Mouse (Mus musculus) stomach, embryonic 16.5 days (tissue): ENCODE measurements around the gene Sdhd. TPM values are rescaled to one million over a fixed set of nuclear protein-coding genes. Genes with fewer than 3 reads are reported as not detected.

ENCODE experiments used
- ATAC-seq: fragments of 200-750 bp; cut with Nextera tagmentation; 2 replicates; pipeline ENCODE4 v1.8.0; 2017; ENCODE audit warnings: moderate number of reproducible peaks, moderate TSS enrichment; ENCODE audit not compliant: insufficient read depth, low FRiP score
- H3K27ac ChIP-seq: fragments of 300-500 bp; sonication (generic); 2 replicates; pipeline ENCODE4 v1.5.1; 2014; ENCODE audit warnings: low read length
- H3K27me3 ChIP-seq: fragments of 300-500 bp; sonication (generic); 2 replicates; pipeline ENCODE4 v1.6.1; 2014; ENCODE audit warnings: low read length, control low read depth, mixed read lengths; ENCODE audit not compliant: control insufficient read depth, insufficient read depth
- H3K36me3 ChIP-seq: fragments of 300-500 bp; sonication (generic); 2 replicates; pipeline ENCODE4 v1.6.1; 2014; ENCODE audit warnings: low read length; ENCODE audit not compliant: control insufficient read depth, insufficient read depth
- H3K4me1 ChIP-seq: fragments of 300-500 bp; sonication (generic); 2 replicates; pipeline ENCODE4 v1.6.1; 2014; ENCODE audit warnings: low read length, control low read depth, mixed read lengths; ENCODE audit not compliant: control insufficient read depth, insufficient read depth
- H3K4me2 ChIP-seq: fragments of 300-500 bp; sonication (generic); 2 replicates; pipeline ENCODE4 v1.6.1; 2014; ENCODE audit warnings: low read depth, low read length, mixed read lengths
- H3K4me3 ChIP-seq: fragments of 300-500 bp; sonication (generic); replicated peaks from 2 replicates; pipeline ENCODE4 v1.5.1; 2014; ENCODE audit warnings: mild to moderate bottlenecking, low read length
- H3K9ac ChIP-seq: fragments of 300-500 bp; sonication (generic); 2 replicates; pipeline ENCODE4 v1.6.1; 2014; ENCODE audit warnings: low read length
- H3K9me3 ChIP-seq: fragments of 300-500 bp; sonication (generic); replicated peaks from 2 replicates; pipeline ENCODE4 v1.6.1; 2016; ENCODE audit warnings: low read length, control low read depth; ENCODE audit not compliant: control insufficient read depth
- WGBS: fragments of 180-500 bp; shearing (Covaris S2); extraction: QIAGEN DNeasy Blood & Tissue Kit; methylation state at CpG from one replicate; pipeline ENCODE4 v1.1.7; 2014; 5-methylcytosine and 5-hydroxymethylcytosine counted together
- polyA plus RNA-seq: library from polyadenylated mRNA; unstranded; fragments of >200 nt; fragmentation: Nextera tagmentation; extraction: Ambion mirVana; gene quantifications from 2 replicates; pipeline ENCODE4 v1.2.1, GENCODE M21; 2015

Gene Sdhd
- polyA plus RNA-seq, 1 experiment from 2014 or later = 380 TPM

DNA sequence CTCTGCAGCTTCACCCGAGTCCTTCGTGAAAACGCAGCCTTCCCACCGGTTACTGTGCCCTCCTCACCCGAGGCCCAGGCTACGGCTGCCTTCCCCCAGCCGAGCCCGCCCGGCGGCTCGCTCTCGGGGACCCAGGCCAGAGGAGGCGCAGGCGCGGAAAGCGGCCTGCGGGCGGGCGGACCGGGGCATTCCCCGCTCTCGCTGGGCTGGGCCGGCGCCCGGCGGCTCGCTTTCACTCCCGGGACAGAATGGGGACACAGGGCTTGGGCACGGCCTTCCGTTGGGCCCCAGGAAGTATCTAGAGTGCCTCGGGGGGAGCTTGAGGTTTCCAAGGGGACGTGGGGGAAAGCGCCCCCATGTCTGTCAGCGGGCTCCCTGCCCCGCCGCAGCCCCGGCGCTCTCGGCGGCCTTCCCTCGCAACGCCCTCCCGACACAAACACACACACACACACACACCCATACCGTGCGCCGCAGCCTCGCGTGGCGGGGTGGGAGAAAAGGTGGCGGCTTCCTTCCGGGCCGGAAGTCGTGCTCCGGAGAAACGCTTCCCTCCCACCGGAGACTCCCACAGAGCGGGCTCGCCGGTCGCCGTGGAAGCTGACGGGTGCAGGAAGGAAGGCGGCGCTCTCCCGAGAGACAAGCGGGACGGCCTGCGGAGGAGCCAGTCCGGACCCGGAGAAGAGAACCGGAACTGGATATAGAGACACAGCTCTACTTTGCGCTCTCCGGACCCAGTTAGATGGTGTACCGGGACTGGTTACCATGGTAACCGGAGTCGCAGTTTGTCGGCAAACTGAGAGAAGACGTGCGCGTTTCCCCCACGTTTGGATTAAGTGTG is 13.4 kb upstream of the Sdhd start, which contains the start of the genes Pih1d2 and Nkapd1:
Gene Pih1d2 (plus strand): TSS at position 556 of the 838 bp plus-strand sequence.
Gene Nkapd1 (minus strand): TSS at position 699 of the 838 bp plus-strand sequence.
- Histone ChIP-seq H3K4me2 (peak within 1 kb of the TSS; percentile 70), H3K36me3 (peaks cover 13% of the 10 kb centered on the region; the same call in 1 of the 2 replicates), H3K9me3 (no peaks in the 10 kb centered on the region), H3K27me3 (no peaks in the 10 kb centered on the region), H3K4me1 (peaks cover 5% of the 10 kb centered on the region), H3K27ac (peak within 1 kb of the TSS; percentile 97), H3K9ac (peak within 1 kb of the TSS; percentile 91), H3K4me3 (peak within 1 kb of the TSS; percentile 67)
- under 1% methylated on average over 71 of the region's 81 CpGs for WGBS
- ATAC-seq = peak; percentile 93

GRCm38 (mm10) chr9:50616161-50616560 is 12.5 kb upstream of the Sdhd start:
- H3K4me1 ChIP-seq = peaks cover 5% of the 10 kb centered on the region
- peak overlapping the region; percentile 97; the same call in 1 of the 2 replicates for H3K27ac ChIP-seq
- H3K36me3 ChIP-seq = peaks cover 13% of the 10 kb centered on the region; the same call in 1 of the 2 replicates
- peak overlapping the region; percentile 67 for H3K4me3 ChIP-seq
- H3K9me3 ChIP-seq = no peaks in the 10 kb centered on the region
- WGBS = 31% methylated on average over 11 of the region's 11 CpGs
- no peak for ATAC-seq
- peak overlapping the region; percentile 91 for H3K9ac ChIP-seq
- peak overlapping the region; percentile 70 for H3K4me2 ChIP-seq
- no peaks in the 10 kb centered on the region for H3K27me3 ChIP-seq

- Histone ChIP-seq H3K9me3 (no peaks in the 10 kb centered on the region), H3K4me2 (no peak overlapping the region), H3K4me3 (no peak overlapping the region), H3K36me3 (peaks cover 23% of the 10 kb centered on the region; the same call in 1 of the 2 replicates), H3K27me3 (no peaks in the 10 kb centered on the region), H3K4me1 (peaks cover 5% of the 10 kb centered on the region), H3K27ac (no peak overlapping the region), H3K9ac (no peak overlapping the region)
- no peak for ATAC-seq
- WGBS = 81% methylated on average over 4 of the region's 4 CpGs
Observed at GRCm38 (mm10) chr9:50612115-50612514, 8.5 kb upstream of the Sdhd start.

- ATAC-seq = no peak
- Histone ChIP-seq H3K27ac (peak overlapping the region; percentile 81), H3K9me3 (no peaks in the 10 kb centered on the region), H3K36me3 (0 out of 2 replicates have a peak, but pooled peaks cover 6% of the 10 kb centered on the region), H3K4me1 (peaks cover 15% of the 10 kb centered on the region), H3K4me2 (peak overlapping the region; percentile 69), H3K27me3 (no peaks in the 10 kb centered on the region), H3K9ac (peak overlapping the region; percentile 92), H3K4me3 (peak overlapping the region; percentile 82)
- WGBS = 2% methylated on average over 6 of the region's 6 CpGs
Observed at GRCm38 (mm10) chr9:50604338-50604737, 726 bp upstream of the Sdhd start.

GRCm38 (mm10) chr9:50603998-50604324 is 349 bp upstream of the Sdhd start:
- peak; percentile 84 for ATAC-seq
- Histone ChIP-seq H3K4me3 (peak overlapping the region; percentile 82), H3K4me2 (peak overlapping the region; percentile 69), H3K9ac (peak overlapping the region; percentile 92), H3K36me3 (0 out of 2 replicates have a peak, but pooled peaks cover 6% of the 10 kb centered on the region), H3K27me3 (no peaks in the 10 kb centered on the region), H3K4me1 (peaks cover 15% of the 10 kb centered on the region), H3K27ac (peak overlapping the region; percentile 81), H3K9me3 (no peaks in the 10 kb centered on the region)
- under 1% methylated on average over 24 of the region's 24 CpGs for WGBS

DNA sequence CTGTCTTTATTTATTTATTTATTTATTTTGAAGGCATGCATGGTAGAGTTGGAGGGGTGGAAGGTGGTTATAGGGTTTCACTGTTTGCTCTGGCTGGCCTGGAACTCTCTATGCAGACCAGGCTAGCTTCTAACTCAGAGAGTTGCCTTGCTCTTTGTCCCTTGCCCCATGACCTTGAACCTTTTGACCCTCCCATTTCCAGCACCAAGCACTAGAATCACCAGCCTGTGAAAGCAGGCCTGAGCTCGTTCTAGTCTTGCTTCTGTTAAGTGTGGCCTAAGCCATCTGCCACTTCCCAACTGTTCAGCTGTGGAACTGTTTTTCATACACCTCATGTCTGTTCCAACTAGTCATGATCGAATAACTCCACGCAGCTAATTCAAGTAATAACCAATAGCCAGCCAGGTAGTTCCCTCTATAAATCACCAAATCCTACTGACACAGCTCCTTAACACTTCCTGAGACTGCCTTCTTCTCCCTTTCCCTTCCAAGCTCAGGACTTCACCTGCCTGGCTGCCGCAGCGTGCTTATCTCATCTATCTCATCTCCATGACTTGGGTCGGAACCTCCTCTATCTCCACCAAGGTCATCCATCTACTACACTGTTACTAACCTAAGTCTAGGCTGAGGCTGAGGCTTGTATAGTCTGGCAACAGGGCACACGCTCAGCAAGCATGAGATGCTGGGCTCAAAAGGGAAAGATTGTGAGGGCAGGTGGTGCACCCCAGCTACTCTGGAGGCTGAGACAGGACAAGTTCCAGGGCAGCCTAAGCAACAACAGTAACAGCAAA is 1.4 kb downstream of the Sdhd start:
- Histone ChIP-seq H3K27ac (no peak overlapping the region), H3K4me3 (peak overlapping the region; percentile 82), H3K4me1 (peaks cover 15% of the 10 kb centered on the region), H3K9ac (peak overlapping the region; percentile 92), H3K27me3 (no peaks in the 10 kb centered on the region), H3K36me3 (peaks cover 7% of the 10 kb centered on the region), H3K9me3 (no peaks in the 10 kb centered on the region), H3K4me2 (peak overlapping the region; percentile 94)
- 79% methylated on average over 7 of the region's 7 CpGs for WGBS
- no peak for ATAC-seq

GRCm38 (mm10) chr9:50601536-50601935 is 2.1 kb downstream of the Sdhd start:
- no peak overlapping the region for H3K9ac ChIP-seq
- H3K9me3 ChIP-seq = no peaks in the 10 kb centered on the region
- H3K4me3 ChIP-seq = no peak overlapping the region
- H3K36me3 ChIP-seq = peaks cover 14% of the 10 kb centered on the region
- H3K4me2 ChIP-seq = 0 out of 2 replicates have a peak overlapping the region, but pooled peaks have one; percentile 94
- H3K27me3 ChIP-seq = no peaks in the 10 kb centered on the region
- H3K4me1 ChIP-seq = peaks cover 15% of the 10 kb centered on the region
- WGBS = 80% methylated on average over 6 of the region's 6 CpGs
- H3K27ac ChIP-seq = no peak overlapping the region
- no peak for ATAC-seq

GRCm38 (mm10) chr9:50596973-50597372 is 6.6 kb downstream of the Sdhd start:
- Histone ChIP-seq H3K9me3 (no peaks in the 10 kb centered on the region), H3K36me3 (peaks cover 20% of the 10 kb centered on the region), H3K4me1 (peaks cover under 1% of the 10 kb centered on the region; the same call in 1 of the 2 replicates), H3K4me3 (no peak overlapping the region), H3K9ac (no peak overlapping the region), H3K27me3 (no peaks in the 10 kb centered on the region), H3K27ac (no peak overlapping the region), H3K4me2 (no peak overlapping the region)
- WGBS = 94% methylated on average over 8 of the region's 8 CpGs
- no peak for ATAC-seq
